Mouse (Mus musculus) adrenal gland, postnatal 0 days (tissue): Measurements from ENCODE around the gene Olfr1298. TPM values are rescaled to one million over a fixed set of nuclear protein-coding genes. Genes with fewer than 3 reads are reported as not detected.

Experiments used
- polyA plus RNA-seq: library from polyadenylated mRNA; unstranded; fragments of >200 nt; fragmentation: Nextera tagmentation; extraction: Ambion mirVana; gene quantifications from 2 replicates; pipeline ENCODE4 v1.2.1, GENCODE M21; 2015

Gene Olfr1298
- polyA plus RNA-seq: not detected in 2 replicates

DNA sequence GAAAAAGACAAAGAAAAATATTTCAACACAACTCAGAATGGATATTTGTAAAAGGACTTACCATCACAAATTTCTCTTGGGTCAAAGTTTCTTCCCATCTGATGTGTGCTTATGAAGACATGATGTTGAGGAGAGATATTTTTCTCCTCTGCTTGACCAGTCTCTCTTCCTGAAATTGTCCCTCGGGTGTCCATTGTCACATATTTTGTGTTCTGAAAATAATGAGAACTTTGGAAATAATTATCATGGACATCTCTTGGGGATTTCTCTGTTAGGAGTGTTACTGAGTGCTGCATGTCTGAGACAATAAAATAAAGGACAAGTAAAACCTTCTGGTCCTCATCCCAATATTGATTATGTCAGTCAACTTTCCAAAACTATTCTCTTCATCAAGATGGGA is at the start of gene Olfr1298:
Gene Olfr1298 (minus strand): TSS at position 101 of the 400 bp plus-strand sequence.

DNA sequence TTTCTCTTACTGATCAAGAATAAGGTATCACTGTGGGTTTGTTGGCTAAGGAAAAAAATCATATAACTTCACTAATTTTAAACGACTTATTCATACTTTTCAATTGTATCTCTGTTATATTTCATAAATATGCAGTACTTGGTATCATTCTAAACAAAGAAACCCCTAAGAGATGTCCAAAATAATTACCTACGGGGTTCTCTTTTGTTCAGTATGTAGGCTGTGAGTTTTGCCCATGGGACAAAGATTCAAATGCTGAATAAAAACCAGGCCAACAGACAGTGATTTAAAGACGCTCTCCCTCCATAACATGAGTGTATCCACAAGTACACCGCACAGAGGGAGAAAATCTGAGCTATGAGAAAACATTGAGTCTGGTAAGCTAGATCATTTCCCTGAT is 12.1 kb upstream of the Olfr1298 start, which contains the start of gene Olfr1299:
Gene Olfr1299 (plus strand): TSS at position 301 of the 400 bp plus-strand sequence.

DNA sequence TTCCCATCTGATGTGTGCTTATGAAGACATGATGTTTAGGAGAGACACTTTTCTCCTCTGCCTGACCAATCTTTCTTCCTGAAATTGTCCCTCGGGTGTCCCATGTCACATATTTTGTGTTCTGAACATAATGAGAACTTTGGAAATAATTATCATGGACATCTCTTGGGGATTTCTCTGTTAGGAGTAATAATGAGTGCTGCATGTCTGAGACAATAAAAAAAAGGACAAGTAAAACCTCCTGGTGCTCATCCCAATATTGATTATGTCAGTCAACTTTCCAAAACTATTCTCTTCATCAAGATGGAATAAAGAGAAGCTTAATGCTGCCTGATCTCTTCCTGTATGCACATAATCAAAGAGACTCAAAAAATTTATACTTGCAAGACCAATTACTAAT is 22.6 kb downstream of the Olfr1298 start, which contains the start of gene Olfr1297:
Gene Olfr1297 (minus strand): TSS at position 101 of the 400 bp plus-strand sequence.

Other genes starting within 250 kb of the Olfr1298 start
- gene Olfr1286, start 226.1 kb downstream of the Olfr1298 start, polyA plus RNA-seq: not detected in 2 replicates
- not detected in 2 replicates for gene Olfr1287, start 200.1 kb downstream of the Olfr1298 start, polyA plus RNA-seq
- not detected in 2 replicates for gene Olfr1288, start 175.1 kb downstream of the Olfr1298 start, polyA plus RNA-seq
- not detected in 2 replicates for gene Olfr1289, start 168.4 kb downstream of the Olfr1298 start, polyA plus RNA-seq
- gene Olfr1290, start 155.4 kb downstream of the Olfr1298 start, polyA plus RNA-seq: not detected in 2 replicates
- not detected in 2 replicates for gene Olfr1291-ps1, start 152.0 kb downstream of the Olfr1298 start, polyA plus RNA-seq
- gene Olfr1293-ps, start 124.0 kb downstream of the Olfr1298 start, polyA plus RNA-seq: not detected in 2 replicates
- not detected in 2 replicates for gene Olfr1294, start 108.9 kb downstream of the Olfr1298 start, polyA plus RNA-seq
- gene Olfr1295, start 79.5 kb downstream of the Olfr1298 start, polyA plus RNA-seq: not detected in 2 replicates
- not detected in 2 replicates for gene Olfr1297, start 22.7 kb downstream of the Olfr1298 start, polyA plus RNA-seq
- gene Olfr1299, start 12.2 kb upstream of the Olfr1298 start, polyA plus RNA-seq: not detected in 2 replicates
- not detected in 2 replicates for gene Olfr1301, start 101.8 kb upstream of the Olfr1298 start, polyA plus RNA-seq
- not detected in 2 replicates for gene Olfr1302, start 128.2 kb upstream of the Olfr1298 start, polyA plus RNA-seq
- not detected in 2 replicates for gene Olfr1303, start 171.1 kb upstream of the Olfr1298 start, polyA plus RNA-seq
- gene Olfr1305, start 227.9 kb upstream of the Olfr1298 start, polyA plus RNA-seq: not detected in 2 replicates